Mouse (Mus musculus) brain, embryonic 14.5 days (tissue): Measurements from ENCODE around the gene Prpf4.

Source experiments
- CTCF ChIP-seq: fragments of 200-500 bp; IDR thresholded peaks from 2 replicates; pipeline ENCODE4 v1.5.1; 2012; ENCODE audit warnings: inconsistent platforms, mild to moderate bottlenecking, moderate library complexity, borderline replicate concordance; ENCODE audit not compliant: insufficient read depth, insufficient read length; ENCODE audit errors: extremely low read depth
- POLR2A ChIP-seq: fragments of 200-500 bp; IDR thresholded peaks from 2 replicates; pipeline ENCODE4 v1.6.1; 2012; ENCODE audit warnings: mild to moderate bottlenecking, inconsistent platforms, borderline replicate concordance; ENCODE audit not compliant: poor library complexity, insufficient read depth, insufficient read length, severe bottlenecking; ENCODE audit errors: extremely low read depth

GRCm38 (mm10) chr4:62440544-62440943, 31.9 kb downstream of the Prpf4 start:
- no peak for TF ChIP-seq CTCF
- TF ChIP-seq POLR2A = no peak
